20 mouse cellular contexts compared by ENCODE assay signal in genomic region chr15:81952310-81952709, GRCm38 (mm10). TPM values are rescaled to one million over a fixed set of nuclear protein-coding genes. Genes with fewer than 3 reads are reported as not detected.
"Had no signal": no experiment of that assay in that cellular context is flagged by ENCODE, and none has a peak within 500 bp of the region (broad histone marks: within the 10 kb centered on the region; RNA-seq: fewer than 3 reads in every experiment).

No protein-coding gene starts in this region.

- H3K27me3 ChIP-seq: limb, embryonic 13.5 days had no signal

- H3K9ac ChIP-seq: limb, embryonic 13.5 days; lung, embryonic 14.5 days had no signal

- H3K4me1 ChIP-seq: limb, embryonic 13.5 days had no signal

- H3K4me2 ChIP-seq: limb, embryonic 13.5 days; liver, embryonic 11.5 days; lung, embryonic 14.5 days had no signal

- H3K27ac ChIP-seq: kidney, postnatal 0 days; limb, embryonic 13.5 days had no signal

- H3K4me3 ChIP-seq: limb, embryonic 13.5 days had no signal

- H3K9me3 ChIP-seq: limb, embryonic 13.5 days had no signal

- DNase-seq: kidney, adult 9 months; kidney, postnatal 36 days; left cerebral cortex, postnatal 4 days; lung, embryonic 14.5 days; lung, postnatal 14 days; midbrain, embryonic 14.5 days; thymus, adult 2 months; thymus, postnatal 25 days had no signal

- ATAC-seq: intestine, postnatal 0 days had no signal

RNA-seq across cellular contexts. Expression of gene Csdc2, which starts 15.8 kb away (rescaled TPM):
- total RNA-seq: megakaryocyte-erythroid progenitor cell, adult 5-6 weeks had no signal

RNA-seq across cellular contexts. Expression of gene 1700029P11Rik, which starts 28.0 kb away (rescaled TPM):
- total RNA-seq: layer of hippocampus, adult 18-20 months; layer of hippocampus, postnatal 14 days; left cerebral cortex, adult 18-20 months; left cerebral cortex, postnatal 10 days; left cerebral cortex, postnatal 4 days; megakaryocyte-erythroid progenitor cell, adult 5-6 weeks had no signal
- polyA plus RNA-seq: intestine, postnatal 0 days; kidney, postnatal 0 days; limb, embryonic 13.5 days; liver, embryonic 11.5 days; liver, embryonic 16.5 days; lung, embryonic 14.5 days; midbrain, embryonic 14.5 days; neural tube, embryonic 14.5 days; stomach, embryonic 14.5 days; thymus, adult 2 months had no signal
